Comparison of ENCODE assay signal across 19 mouse cellular contexts in genomic region chr12:99155904-99156303, GRCm38 (mm10).
"Had no signal": no experiment of that assay in that cellular context is flagged by ENCODE, and none has a peak within 500 bp of the region (broad histone marks: within the 10 kb centered on the region; RNA-seq: fewer than 3 reads in every experiment).

No protein-coding gene starts in this region.

- H3K9ac ChIP-seq: lung, embryonic 14.5 days; midbrain, embryonic 12.5 days; neural tube, embryonic 13.5 days; neural tube, embryonic 15.5 days had no signal

- H3K9me3 ChIP-seq: neural tube, embryonic 13.5 days; neural tube, embryonic 15.5 days had no signal

- ATAC-seq: midbrain, embryonic 16.5 days had no signal

- DNase-seq: lung, adult 18-20 months; lung, embryonic 14.5 days; lung, postnatal 10 days; lung, postnatal 4 days; midbrain, embryonic 14.5 days; retina, postnatal 1 day; right cerebral cortex, adult 18-20 months; right cerebral cortex, postnatal 14 days; right cerebral cortex, postnatal 4 days; spleen, adult 18-20 months; thymus, adult 18-20 months; thymus, postnatal 14 days; thymus, postnatal 4 days had no signal

- H3K27me3 ChIP-seq: midbrain, embryonic 12.5 days; neural tube, embryonic 13.5 days; neural tube, embryonic 15.5 days had no signal

- H3K27ac ChIP-seq: midbrain, embryonic 10.5 days; midbrain, embryonic 12.5 days; neural tube, embryonic 13.5 days; neural tube, embryonic 15.5 days had no signal

- H3K36me3 ChIP-seq: midbrain, embryonic 10.5 days; midbrain, embryonic 12.5 days; neural tube, embryonic 13.5 days; neural tube, embryonic 15.5 days had no signal

- H3K4me2 ChIP-seq: lung, embryonic 14.5 days; midbrain, embryonic 12.5 days; neural tube, embryonic 13.5 days; neural tube, embryonic 15.5 days had no signal

- H3K4me3 ChIP-seq: midbrain, embryonic 10.5 days; midbrain, embryonic 12.5 days; myocyte; neural tube, embryonic 13.5 days; neural tube, embryonic 15.5 days had no signal
